Mouse (Mus musculus) small intestine, adult 2 months (tissue): ENCODE results near the gene Grk4.

Experiments used
- CTCF ChIP-seq: fragments of 200-500 bp; IDR thresholded peaks from 2 replicates; pipeline ENCODE4 v1.5.1; 2012; ENCODE audit warnings: low read depth, mild to moderate bottlenecking, control low read depth, inconsistent platforms, low read length, moderate library complexity, mixed read lengths; ENCODE audit not compliant: insufficient replicate concordance, insufficient read length; ENCODE audit errors: extremely low read depth
- POLR2A ChIP-seq: fragments of 200-500 bp; IDR thresholded peaks from 2 replicates; pipeline ENCODE4 v1.6.1; 2012; ENCODE audit warnings: low read depth, mild to moderate bottlenecking, control low read depth, inconsistent platforms, low read length, moderate library complexity

GRCm38 (mm10) chr5:34660591-34661130 lies 482 bp downstream of the Grk4 start:
- TF ChIP-seq CTCF (no peak), POLR2A (no peak)
